Mouse (Mus musculus) c-Kit-negative CD71-positive TER-119-positive erythroid progenitor cells, embryonic 14.5 days (primary cell): Measurements from ENCODE around the gene Serpinb3b.
"Not testable (repeated sequence)": the region's sequence is repeated elsewhere in the genome, so short reads cannot be mapped to it uniquely, and the experiment has no call there.

Experiments used
- DNase-seq: peaks from one replicate; pipeline ENCODE4 v3.0.0-alpha.2; 2013; ENCODE audit warnings: low read depth, low spot score

The Serpinb3b gene

GRCm38 (mm10) chr1:107278261-107278660 is at the start of gene Serpinb3b, which contains the start of gene Serpinb3c:
TSS of gene Serpinb3b (minus strand) at chr1:107278361.
TSS of gene Serpinb3c (minus strand) at chr1:107278371.
- DNase-seq: not testable (repeated sequence)

- DNase-seq: not testable (repeated sequence)
Observed at GRCm38 (mm10) chr1:107243170-107243569, 35.0 kb downstream of the Serpinb3b start.

- DNase-seq: not testable (repeated sequence)
Observed at GRCm38 (mm10) chr1:107217276-107217675, 60.9 kb downstream of the Serpinb3b start.

GRCm38 (mm10) chr1:107127453-107127852 is 150.7 kb downstream of the Serpinb3b start:
- DNase-seq: not testable (repeated sequence)
